Mouse (Mus musculus) lung, postnatal 0 days (tissue): ENCODE measurements around the gene Spint2. TPM values are rescaled to one million over a fixed set of nuclear protein-coding genes. Genes with fewer than 3 reads are reported as not detected.
"Not testable (repeated sequence)": the region's sequence is repeated elsewhere in the genome, so short reads cannot be mapped to it uniquely, and the experiment has no call there.

Experiments used
- ATAC-seq: fragments of 200-750 bp; cut with Nextera tagmentation; 2 replicates; pipeline ENCODE4 v1.8.0; 2017; ENCODE audit warnings: moderate library complexity
- DNase-seq: peaks from one replicate; pipeline ENCODE4 v3.0.0-alpha.2; 2016; ENCODE audit warnings: low spot score
- H3K27ac ChIP-seq: fragments of 300-500 bp; sonication (generic); 2 replicates; pipeline ENCODE4 v1.5.1; 2014; ENCODE audit warnings: antibody characterized with exemption, mild to moderate bottlenecking, low read length, mixed read lengths
- H3K27me3 ChIP-seq: fragments of 300-500 bp; sonication (generic); replicated peaks from 2 replicates; pipeline ENCODE4 v1.6.1; 2014; ENCODE audit warnings: low read length, mixed read lengths; ENCODE audit not compliant: insufficient read depth
- H3K36me3 ChIP-seq: fragments of 300-500 bp; sonication (generic); 2 replicates; pipeline ENCODE4 v1.6.1; 2014; ENCODE audit warnings: low read length, mixed read lengths; ENCODE audit not compliant: insufficient read depth
- H3K4me1 ChIP-seq: fragments of 300-500 bp; sonication (generic); 2 replicates; pipeline ENCODE4 v1.6.1; 2014; ENCODE audit warnings: antibody characterized with exemption, low read depth, low read length, mixed read lengths; ENCODE audit not compliant: insufficient read depth
- H3K4me2 ChIP-seq: fragments of 300-500 bp; sonication (generic); replicated peaks from 2 replicates; pipeline ENCODE4 v1.6.1; 2014; ENCODE audit warnings: low read depth, mild to moderate bottlenecking, low read length, moderate library complexity, mixed read lengths
- H3K4me3 ChIP-seq: fragments of 300-500 bp; sonication (generic); 2 replicates; pipeline ENCODE4 v1.5.1; 2014; ENCODE audit warnings: low read depth, low read length
- H3K9ac ChIP-seq: fragments of 300-500 bp; sonication (generic); replicated peaks from 2 replicates; pipeline ENCODE4 v1.6.1; 2014; ENCODE audit warnings: low read depth, mild to moderate bottlenecking
- H3K9me3 ChIP-seq: fragments of 300-500 bp; sonication (generic); 2 replicates; pipeline ENCODE4 v1.6.1; 2016; ENCODE audit warnings: low read length, mixed read lengths
- CTCF ChIP-seq: IDR thresholded peaks from 2 replicates; pipeline ENCODE4 v1.5.1; 2016; ENCODE audit warnings: antibody characterized with exemption, mild to moderate bottlenecking
- EP300 ChIP-seq: IDR thresholded peaks from 2 replicates; pipeline ENCODE4 v1.6.1; 2016; ENCODE audit warnings: antibody characterized with exemption, mild to moderate bottlenecking, control low read depth
- WGBS: fragments of 180-500 bp; shearing (Covaris S2); extraction: QIAGEN DNeasy Blood & Tissue Kit; methylation state at CpG from one replicate; pipeline ENCODE4 v1.1.7; 2014; 5-methylcytosine and 5-hydroxymethylcytosine counted together
- polyA plus RNA-seq: library from polyadenylated mRNA; unstranded; fragments of >200 nt; fragmentation: Nextera tagmentation; extraction: Ambion mirVana; gene quantifications from 2 replicates; pipeline ENCODE4 v1.2.1, GENCODE M21; 2015

Spint2 gene
- polyA plus RNA-seq, 1 experiment from 2014 or later: 429 TPM

DNA sequence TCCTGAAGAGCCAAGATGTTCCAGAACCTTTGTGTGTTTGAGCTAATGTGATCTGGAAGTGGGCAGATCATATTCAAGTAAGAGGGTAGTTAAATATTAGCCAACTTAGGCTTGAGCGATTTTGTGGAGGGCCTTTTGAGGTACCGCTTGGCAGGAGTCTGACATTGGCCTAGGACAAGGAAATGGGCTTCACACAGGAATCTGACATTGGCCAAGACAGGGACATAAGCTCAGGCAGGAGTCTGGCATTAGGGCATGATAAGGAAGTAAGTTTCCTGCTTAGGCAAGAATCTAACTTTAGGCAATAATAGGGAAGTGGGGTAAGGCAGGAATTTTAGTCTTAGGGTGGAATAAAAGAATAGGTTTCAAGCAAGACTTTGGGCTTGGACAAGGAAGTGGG is 67.5 kb downstream of the Spint2 start:
- Histone ChIP-seq H3K4me1 (no peaks in the 10 kb centered on the region), H3K9me3 (0 out of 2 replicates have a peak, but pooled peaks cover under 1% of the 10 kb centered on the region), H3K27ac (no peak overlapping the region), H3K27me3 (no peaks in the 10 kb centered on the region), H3K4me3 (no peak overlapping the region), H3K9ac (no peak overlapping the region), H3K36me3 (no peaks in the 10 kb centered on the region), H3K4me2 (no peak overlapping the region)
- DNase-seq: peak; percentile 63
- 46% methylated on average over 2 of the region's 2 CpGs for WGBS
- ATAC-seq: peak; percentile 21
- TF ChIP-seq CTCF (no peak), EP300 (no peak)

GRCm38 (mm10) chr7:29213675-29214082 is 68.0 kb downstream of the Spint2 start, which contains the start of gene Catsperg1:
Gene Catsperg1 (minus strand): TSS chr7:29214035.
- Histone ChIP-seq H3K4me3 (no peak within 1 kb of the TSS), H3K4me1 (no peaks in the 10 kb centered on the region), H3K27me3 (no peaks in the 10 kb centered on the region), H3K4me2 (no peak within 1 kb of the TSS), H3K36me3 (no peaks in the 10 kb centered on the region), H3K9me3 (no peaks in the 10 kb centered on the region), H3K27ac (no peak within 1 kb of the TSS), H3K9ac (no peak within 1 kb of the TSS)
- WGBS: 9% methylated on average over 20 of the region's 20 CpGs
- peak; percentile 61 for DNase-seq
- no peak for TF ChIP-seq CTCF
- TF ChIP-seq EP300: no peak
- peak; percentile 30 for ATAC-seq

DNA sequence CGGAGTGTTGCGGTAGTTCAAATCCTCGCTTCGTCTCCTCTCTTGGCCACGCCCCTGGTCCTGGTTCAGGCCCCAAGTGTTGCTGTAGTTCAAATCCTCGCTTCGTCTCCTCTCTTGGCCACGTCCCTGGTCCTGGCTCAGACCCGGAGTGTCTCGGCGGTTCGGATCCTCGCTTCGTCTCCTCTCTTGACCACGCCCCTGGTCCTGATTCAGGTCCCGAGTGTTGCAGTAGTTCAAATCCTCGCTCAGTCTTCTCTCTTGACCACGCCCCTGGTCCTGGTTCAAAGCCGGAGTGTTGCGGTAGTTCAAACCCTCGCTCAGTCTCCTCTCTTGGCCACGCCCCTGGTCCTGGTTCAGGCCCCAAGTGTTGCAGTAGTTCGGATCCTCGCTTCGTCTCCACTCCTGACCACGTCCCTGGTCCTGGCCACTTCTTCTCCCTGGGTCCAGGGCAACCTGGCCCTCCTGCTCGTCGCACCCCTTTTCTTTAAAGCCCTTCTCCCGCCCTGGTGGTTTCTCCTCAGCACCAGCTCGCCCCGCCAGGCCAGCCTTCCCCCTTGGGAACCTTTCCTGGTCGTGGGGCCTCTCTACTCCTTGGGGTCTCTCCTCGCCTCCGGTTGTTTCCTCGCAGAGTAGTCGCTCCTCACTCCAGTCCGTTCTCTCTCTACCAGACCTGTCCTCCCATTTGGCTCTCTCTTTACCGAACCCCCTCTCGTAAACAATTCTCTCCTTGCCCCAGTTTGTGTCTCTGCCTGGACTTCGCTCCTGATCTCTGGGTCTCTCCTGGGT is 68.7 kb downstream of the Spint2 start:
- H3K36me3 ChIP-seq, H3K27ac ChIP-seq, H3K27me3 ChIP-seq, H3K4me1 ChIP-seq, H3K4me2 ChIP-seq, H3K4me3 ChIP-seq, ATAC-seq, H3K9ac ChIP-seq, DNase-seq, H3K9me3 ChIP-seq: not testable (repeated sequence)
- 26% methylated on average over 40 of the region's 40 CpGs for WGBS

- H3K27ac ChIP-seq: peak overlapping the region; percentile 88
- no peak for TF ChIP-seq EP300
- TF ChIP-seq CTCF: no peak
Observed at GRCm38 (mm10) chr7:29212199-29212765, 69.4 kb downstream of the Spint2 start.

DNA sequence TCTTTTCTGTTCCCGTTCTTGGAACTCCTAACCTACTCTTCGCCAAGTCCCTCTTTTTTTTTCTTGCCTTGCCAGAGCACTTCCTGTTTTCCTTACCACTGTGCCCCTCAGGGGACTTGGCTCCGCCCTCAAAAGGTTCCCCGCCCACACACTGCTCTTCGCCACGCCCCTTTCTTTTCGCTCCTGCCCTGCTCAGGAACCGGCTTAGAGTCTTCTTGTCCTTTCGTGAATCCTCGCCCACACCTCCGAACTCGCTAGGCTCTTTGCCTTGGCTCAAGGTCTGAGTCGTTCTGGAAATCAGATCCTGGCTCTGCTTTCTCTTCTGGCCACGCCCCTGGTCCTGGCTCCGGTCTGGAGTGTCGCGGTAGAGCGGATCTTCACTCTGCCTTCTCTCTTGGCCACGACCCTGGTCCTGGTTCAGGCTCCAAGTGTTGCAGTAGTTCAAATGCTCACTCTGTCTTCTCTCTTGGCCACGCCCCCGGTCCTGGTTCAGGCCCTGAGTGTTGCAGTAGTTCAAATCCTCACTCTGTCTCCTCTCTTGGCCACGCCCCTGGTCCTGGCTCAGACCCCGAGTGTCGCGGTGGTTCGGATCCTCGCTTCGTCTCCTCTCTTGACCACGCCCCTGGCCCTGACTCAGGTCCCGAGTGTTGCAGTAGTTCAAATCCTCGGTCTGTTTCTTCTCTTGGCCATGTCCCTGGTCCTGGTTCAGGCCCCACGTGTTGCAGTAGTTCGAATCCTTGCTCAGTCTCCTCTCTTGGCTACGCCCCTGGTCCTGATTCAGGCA is 70.1 kb downstream of the Spint2 start:
- H3K9ac ChIP-seq: peak overlapping the region; percentile 32; the same call in 1 of the 2 replicates
- ATAC-seq (peak; percentile 91), DNase-seq (peak; percentile 96)
- no peak for TF ChIP-seq EP300
- no peaks in the 10 kb centered on the region for H3K27me3 ChIP-seq
- H3K4me3 ChIP-seq: peak overlapping the region; percentile 27
- H3K9me3 ChIP-seq: no peaks in the 10 kb centered on the region
- WGBS: 6% methylated on average over 34 of the region's 34 CpGs
- peak overlapping the region; percentile 49 for H3K4me2 ChIP-seq
- H3K4me1 ChIP-seq: no peaks in the 10 kb centered on the region
- H3K36me3 ChIP-seq: no peaks in the 10 kb centered on the region
- peak overlapping the region; percentile 88 for H3K27ac ChIP-seq

More at GRCm38 (mm10) chr7:29212199-29212765, 69.4 kb downstream of the Spint2 start:
- DNase-seq (peak; percentile 58), ATAC-seq (no peak)
- 21% methylated on average over 26 of the region's 26 CpGs for WGBS
- peak overlapping the region; percentile 32; the same call in 1 of the 2 replicates for H3K9ac ChIP-seq
- no peaks in the 10 kb centered on the region for H3K9me3 ChIP-seq
- H3K4me2 ChIP-seq: peak overlapping the region; percentile 49
- no peaks in the 10 kb centered on the region for H3K4me1 ChIP-seq
- H3K36me3 ChIP-seq: no peaks in the 10 kb centered on the region
- no peaks in the 10 kb centered on the region for H3K27me3 ChIP-seq
- H3K4me3 ChIP-seq: peak overlapping the region; percentile 27

DNA sequence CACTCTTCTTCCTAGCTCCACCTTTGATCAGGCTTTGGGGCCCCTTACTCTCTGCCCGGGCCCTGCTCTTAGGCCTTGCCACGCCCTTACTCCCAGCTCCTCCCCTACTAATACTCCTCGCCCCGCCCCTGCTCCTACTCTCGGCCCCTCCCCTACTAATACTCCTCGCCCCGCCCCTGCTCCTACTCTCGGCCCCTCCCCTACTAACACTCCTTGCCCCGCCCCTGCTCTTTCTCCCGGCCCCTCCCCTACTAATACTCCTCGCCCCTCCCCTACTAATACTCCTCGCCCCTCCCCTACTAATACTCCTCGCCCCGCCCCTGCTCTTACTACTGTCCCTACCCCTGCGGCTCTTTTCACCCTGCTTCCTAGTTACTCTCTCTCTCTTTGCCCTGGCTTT is 70.7 kb downstream of the Spint2 start:
- peak overlapping the region; percentile 49 for H3K4me2 ChIP-seq
- H3K36me3 ChIP-seq, H3K27me3 ChIP-seq, H3K9me3 ChIP-seq, H3K4me1 ChIP-seq: not testable (repeated sequence)
- DNase-seq (peak; percentile 75), ATAC-seq (peak; percentile 63)
- peak overlapping the region; percentile 88 for H3K27ac ChIP-seq
- WGBS: 24% methylated on average over 15 of the region's 15 CpGs
- H3K9ac ChIP-seq: 0 out of 2 replicates have a peak overlapping the region, but pooled peaks have one; percentile 32
- peak overlapping the region; percentile 27 for H3K4me3 ChIP-seq

Other genes with a start within 250 kb of the Spint2 start
- gene Ryr1, start 156.7 kb downstream of the Spint2 start, polyA plus RNA-seq: 0.01 and 0.05 TPM in 2 replicates
- 1.3 and 2.4 TPM in 2 replicates for gene Rasgrp4, start 147.1 kb downstream of the Spint2 start, polyA plus RNA-seq
- 35.7 and 40.2 TPM in 2 replicates for gene Fam98c, start 125.7 kb downstream of the Spint2 start, polyA plus RNA-seq
- gene Ggn, start 111.7 kb downstream of the Spint2 start, polyA plus RNA-seq: 0.11 and 0.44 TPM in 2 replicates
- gene Spred3, start 111.5 kb downstream of the Spint2 start, polyA plus RNA-seq: 0.95 and 0.98 TPM in 2 replicates
- gene Psmd8, start 101.2 kb downstream of the Spint2 start, polyA plus RNA-seq: 234 and 250 TPM in 2 replicates
- 0.81 and 1.00 TPM in 2 replicates for gene Catsperg1, start 67.9 kb downstream of the Spint2 start, polyA plus RNA-seq
- gene Kcnk6, start 49.4 kb downstream of the Spint2 start, polyA plus RNA-seq: 2.2 and 2.4 TPM in 2 replicates
- gene Yif1b, start 43.6 kb downstream of the Spint2 start, polyA plus RNA-seq: 93.9 and 96.2 TPM in 2 replicates
- 123 and 134 TPM in 2 replicates for gene 2200002D01Rik, start 33.4 kb downstream of the Spint2 start, polyA plus RNA-seq
- 222 and 246 TPM in 2 replicates for gene Ppp1r14a, start 7.4 kb upstream of the Spint2 start, polyA plus RNA-seq
- 2.0 and 2.5 TPM in 2 replicates for gene Dpf1, start 22.0 kb upstream of the Spint2 start, polyA plus RNA-seq
- 17.7 and 18.5 TPM in 2 replicates for gene Sipa1l3, start 236.7 kb upstream of the Spint2 start, polyA plus RNA-seq